Mouse (Mus musculus): ENCODE data around the gene Akr1c14.
"Not testable (repeated sequence)": the region's sequence is repeated elsewhere in the genome, so short reads cannot be mapped to it uniquely, and the experiment has no call there.

Gene Akr1c14

DNA sequence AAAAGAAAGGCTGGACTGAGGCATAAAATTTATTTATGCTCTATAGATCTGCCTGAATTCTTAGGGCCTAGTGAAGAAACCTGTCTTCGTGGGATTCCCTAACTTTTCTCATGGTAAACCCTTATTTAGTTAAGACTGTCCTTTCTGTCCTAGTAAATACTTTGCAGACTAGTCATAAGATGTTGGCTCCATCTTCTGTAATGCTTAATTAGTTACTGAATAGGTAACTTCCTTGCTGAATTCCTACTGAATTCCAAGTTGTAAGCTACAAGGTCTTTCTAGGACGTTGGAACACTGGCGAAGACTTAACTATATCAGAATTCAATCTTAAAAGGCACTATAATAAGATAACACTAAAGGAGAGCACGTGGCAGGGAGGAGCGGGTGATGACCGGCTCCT is 75.7 kb downstream of the Akr1c14 start:
- DNase-seq = not testable (repeated sequence)

DNA sequence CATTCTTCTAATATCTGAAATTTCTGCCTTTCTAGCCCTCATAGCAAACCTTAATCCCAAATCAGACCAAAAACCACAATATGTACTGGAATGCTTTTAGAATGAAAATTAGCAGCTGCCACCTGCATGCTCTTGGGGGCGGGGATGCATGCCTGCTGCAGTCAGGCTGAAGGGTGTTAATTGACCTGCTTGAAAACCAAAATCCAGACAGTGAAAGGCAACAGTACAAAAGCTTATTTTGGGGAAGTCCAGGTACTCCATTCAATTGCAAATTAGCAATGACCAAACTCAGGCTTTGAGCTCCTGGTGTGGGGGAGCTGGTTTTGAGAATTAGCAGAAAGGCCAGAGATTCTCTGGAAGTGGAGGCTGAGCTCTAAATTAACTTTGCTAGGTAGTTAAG is 77.0 kb downstream of the Akr1c14 start:
- DNase-seq = not testable (repeated sequence)

DNA sequence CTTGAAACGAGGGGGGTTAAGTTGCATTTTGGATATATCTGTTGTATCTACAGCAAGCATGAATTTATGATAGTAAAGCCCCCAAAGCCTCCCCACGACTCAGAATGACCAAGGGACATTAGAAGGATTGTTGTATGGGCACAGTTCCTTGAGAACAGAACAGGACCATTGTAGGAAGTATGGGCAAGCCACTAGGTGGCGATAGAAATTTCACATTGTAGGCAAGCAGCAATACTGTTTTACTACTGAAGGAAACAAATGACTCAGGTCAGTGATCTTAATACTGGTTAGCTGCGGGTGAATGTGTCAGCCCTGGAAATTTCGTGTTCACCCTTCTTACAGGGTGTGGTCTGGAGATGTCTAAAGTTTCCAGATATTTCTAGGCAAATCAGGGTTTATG is 80.3 kb downstream of the Akr1c14 start:
- peak; percentile 42 for DNase-seq

DNA sequence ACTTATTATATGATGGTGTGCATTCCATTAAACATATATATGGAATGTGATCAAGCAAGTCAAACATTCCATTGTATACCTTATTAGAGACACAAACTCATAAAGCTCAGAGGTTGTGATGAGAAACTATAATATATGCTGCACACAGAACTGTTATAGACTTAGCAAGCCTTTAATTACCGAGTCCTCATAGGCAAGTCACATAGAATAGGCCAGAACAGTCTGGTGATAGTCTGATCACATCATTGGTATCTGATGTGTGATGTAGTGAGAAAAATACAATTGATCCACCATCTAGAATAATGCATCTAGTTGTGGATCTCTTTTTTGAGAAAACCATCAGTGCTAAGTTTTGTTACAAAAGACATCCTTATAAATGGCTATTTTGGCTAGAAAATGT is 82.5 kb downstream of the Akr1c14 start:
- DNase-seq = no peak

DNA sequence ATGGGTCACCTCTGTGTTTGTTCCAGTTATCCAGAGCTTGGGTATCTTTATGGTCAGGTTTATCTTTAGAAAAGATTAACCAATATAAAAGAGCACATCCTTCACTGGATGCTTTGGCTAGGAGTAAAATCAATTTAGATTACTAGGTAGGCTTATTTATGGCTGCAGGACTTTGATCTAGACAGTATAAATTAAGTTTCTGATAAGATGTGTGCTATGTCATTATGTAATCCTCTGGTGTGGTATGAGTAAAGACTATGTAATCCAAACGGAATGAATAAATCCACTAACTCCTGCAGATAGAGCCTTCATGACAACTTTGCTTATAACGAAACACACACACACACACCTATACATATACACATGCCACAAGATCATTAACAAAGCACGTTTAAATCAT is 82.9 kb downstream of the Akr1c14 start:
- DNase-seq = no peak

DNA sequence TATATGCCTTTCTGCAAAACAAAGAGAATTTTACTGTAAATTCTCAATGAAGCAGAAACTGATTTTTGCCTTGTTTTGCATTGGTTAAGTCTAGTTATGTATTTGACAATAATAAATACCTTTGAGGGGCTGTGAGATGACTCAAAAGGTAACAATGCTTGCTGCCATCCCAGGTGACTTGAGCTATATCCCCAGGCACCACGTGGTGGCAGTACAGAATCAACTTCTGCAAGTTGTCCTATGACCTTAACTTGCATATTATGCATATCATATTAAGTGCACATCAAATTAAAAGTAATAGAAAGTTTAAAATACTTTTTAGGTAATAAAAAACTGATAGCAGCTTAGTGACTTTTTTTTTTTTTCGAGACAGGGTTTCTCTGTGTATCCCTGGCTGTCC is 84.3 kb downstream of the Akr1c14 start:
- peak; percentile 6 for DNase-seq

Data from retina, postnatal 1 day (tissue).